Mouse (Mus musculus): ENCODE data around the gene Sbno1. TPM values are rescaled to one million over a fixed set of nuclear protein-coding genes. Genes with fewer than 3 reads are reported as not detected.
A peak's percentile ranks its signal among the peaks of the same experiment; 100 is the strongest.
"Not testable (repeated sequence)": the region's sequence is repeated elsewhere in the genome, so short reads cannot be mapped to it uniquely, and the experiment has no call there.

The Sbno1 gene
- polyA plus RNA-seq (2017; shearing (Covaris generic)): 100 to 1,000 TPM; 163 to 182 TPM

DNA sequence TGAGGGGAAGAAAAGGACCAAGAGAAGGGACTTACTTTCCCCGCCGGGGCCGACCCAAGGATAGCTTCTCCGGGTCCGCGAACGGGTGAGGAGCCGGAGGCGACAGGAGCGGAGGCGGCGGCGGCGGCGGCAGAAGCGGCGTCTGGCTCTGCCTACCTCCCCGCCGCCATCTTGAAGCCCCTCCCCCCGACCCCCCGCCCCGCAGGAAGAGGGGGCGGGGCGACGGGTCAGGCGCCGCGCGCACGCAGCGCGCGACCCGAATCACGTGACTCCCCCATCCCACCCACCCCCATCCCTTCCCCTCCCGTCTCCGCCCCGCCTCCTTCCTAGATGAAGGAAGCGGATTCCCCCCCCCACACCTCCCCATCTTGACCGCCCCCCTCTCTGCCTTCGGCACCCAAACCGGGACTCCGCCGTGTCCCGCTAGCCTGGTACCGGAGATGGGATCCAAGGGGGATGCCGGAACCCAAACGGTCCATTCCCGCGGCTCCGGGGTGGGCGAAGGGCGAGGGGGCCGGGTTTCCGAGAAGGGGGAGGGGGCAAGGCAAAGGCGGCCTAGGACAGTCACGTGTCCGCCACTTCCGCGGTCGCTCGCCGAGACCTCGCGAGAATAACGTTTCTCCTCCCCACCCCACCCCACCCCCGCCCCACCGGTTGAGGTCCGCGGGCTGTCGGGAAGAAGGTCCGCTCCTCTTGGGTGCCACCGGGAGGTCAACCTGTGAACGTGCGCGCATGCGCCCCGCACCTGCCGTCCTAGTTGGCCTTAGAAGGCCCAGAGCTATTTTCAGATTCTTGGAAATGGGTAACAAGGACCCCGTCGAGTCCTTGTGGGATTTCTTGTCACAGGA lies at the start of gene Sbno1:
Gene Sbno1, minus strand, starts transcription at position 590 of the 848 bp plus-strand sequence.
- peak; percentile 85 for ATAC-seq

DNA sequence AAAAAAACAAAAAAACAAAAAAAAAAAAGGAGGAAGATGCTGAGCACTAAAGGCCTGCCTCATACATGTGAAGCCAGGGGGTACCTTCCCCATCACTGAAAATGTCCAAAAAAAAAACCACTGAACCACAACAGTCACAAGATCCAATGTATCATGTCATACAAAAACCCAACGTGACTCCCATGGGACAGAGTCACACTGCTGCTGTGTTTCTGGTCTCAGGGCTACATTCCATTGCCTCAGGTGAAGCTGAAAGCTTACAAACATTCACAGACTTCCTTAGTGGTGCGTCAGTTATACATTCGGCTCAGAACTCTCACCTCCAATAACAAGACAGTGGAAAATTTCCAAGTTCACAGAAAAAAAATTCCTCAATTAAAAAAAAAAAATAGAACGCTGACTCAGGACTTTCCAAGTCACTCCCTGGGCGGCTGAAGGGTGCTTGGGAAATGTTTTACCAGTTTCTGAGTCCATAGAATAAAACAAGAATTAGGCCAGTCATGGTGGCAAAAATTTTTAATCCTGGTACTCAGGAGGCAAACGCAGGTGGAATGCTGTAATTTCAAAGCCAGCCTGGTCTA lies 44.9 kb upstream of the Sbno1 start:
- ATAC-seq: no peak

- no peak for ATAC-seq
Observed at GRCm38 (mm10) chr5:124469486-124469885, 43.7 kb upstream of the Sbno1 start.

DNA sequence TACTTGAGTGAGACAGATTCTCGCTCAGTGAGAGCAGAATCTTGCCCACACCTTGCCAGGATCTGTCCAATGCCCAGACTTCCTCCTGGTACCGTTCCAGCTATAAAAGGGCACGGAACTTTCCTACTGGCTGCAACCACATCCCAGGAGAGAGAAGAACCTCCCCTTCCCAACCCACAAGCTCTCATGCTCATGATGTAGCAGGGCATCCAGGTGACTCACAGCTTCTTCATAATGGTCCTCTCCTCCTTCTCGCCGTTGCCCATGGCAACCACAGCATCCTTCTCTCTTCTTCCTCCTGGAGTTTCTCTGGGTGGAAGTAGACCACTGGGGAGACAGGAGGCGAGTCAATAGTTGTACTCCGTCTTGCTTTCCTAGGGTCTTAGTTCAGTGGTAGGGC lies 42.6 kb upstream of the Sbno1 start:
- ATAC-seq: no peak

- no peak for ATAC-seq
Observed at GRCm38 (mm10) chr5:124467766-124468165, 42.0 kb upstream of the Sbno1 start.

DNA sequence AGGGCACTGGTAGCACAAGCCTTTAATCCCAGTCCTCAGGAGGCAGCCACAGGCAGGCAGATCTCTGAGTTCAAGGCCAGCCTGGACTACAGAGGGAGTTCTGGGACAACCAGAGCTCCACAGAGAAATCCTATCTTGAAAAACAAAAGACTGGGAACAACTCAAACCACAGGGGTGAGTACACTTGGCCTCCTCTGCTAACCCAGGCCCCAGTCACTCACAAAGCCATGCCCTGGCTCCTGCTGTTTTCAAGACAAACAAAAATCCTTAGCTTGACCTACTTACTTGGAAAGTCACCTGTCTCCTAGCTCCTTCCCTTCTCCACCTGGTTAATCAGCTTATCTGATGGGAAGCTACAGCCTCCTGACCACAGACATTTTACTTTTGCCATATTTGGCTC lies 39.1 kb upstream of the Sbno1 start:
- ATAC-seq: no peak

DNA sequence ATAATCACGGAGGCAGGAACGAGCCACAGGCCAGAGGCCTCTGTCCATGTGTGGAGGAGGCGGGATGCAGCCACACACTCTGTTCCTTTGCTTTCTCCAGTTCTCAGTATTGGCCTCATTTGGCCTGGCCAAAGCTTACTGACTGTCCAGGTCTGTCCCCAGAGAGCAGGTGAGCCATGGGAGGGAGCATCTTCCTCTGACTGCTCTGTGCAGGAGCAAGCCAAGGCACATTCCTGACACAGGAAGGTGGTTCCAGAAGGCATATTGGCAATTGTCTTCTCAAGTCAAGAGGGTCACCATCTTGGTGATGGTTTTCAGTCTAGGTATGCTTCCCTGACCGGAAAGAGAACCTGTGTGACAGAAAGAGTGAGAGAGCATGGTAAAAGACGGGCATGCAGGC lies 37.7 kb upstream of the Sbno1 start:
- ATAC-seq: no peak

DNA sequence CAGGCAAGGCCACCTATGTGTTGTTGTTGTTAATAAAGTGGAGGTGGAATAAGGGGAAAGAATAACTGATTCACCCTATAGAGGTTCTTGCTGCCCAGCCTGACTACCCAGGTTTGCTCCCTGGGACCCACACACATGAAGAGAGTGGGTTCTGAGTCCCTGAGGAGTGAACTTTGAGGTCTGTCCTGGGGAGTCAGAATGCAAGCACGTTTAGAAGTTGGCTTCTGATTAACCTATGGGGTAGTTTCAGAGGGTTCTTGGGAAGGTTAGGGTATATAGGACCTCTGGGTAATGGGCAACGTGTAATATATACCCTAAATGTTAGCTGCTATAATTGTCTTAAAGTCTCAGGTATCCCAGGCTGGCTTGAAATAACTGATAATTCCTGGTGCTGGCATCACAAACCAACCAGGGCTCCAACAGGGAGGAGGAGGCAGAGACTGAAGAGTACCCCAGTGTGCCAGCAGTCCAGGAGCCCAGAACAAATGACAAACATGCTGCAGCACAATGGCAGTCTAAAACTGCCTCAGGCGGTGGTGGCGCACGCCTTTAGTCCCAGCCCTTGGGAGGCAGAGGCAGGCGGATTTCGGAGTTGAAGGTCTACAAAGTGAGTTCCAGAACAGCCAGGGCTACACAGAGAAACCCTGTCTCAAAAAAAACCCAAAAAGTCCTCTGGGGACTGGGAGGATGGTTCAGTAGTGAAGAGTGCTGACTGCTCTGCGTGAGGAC lies 36.7 kb upstream of the Sbno1 start:
- ATAC-seq: no peak

DNA sequence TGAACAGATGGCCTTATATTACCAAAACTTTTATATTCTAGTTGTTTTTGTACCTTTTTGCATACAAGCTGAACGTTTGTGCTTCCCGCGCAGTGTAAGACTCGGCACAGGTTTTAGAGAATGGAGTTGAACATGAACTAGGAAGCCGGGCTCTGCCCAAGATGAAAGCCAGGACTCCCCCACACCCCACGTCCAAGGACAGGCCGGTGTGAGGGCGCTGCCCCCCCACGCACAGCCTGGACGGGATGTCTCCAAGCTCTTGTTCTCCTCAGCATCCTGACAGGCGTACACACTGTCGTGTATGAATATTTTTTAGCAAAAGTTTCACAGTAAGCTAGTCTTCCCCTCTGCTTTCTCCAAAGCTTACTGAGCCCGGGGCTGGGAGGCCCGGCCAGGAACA lies 35.1 kb upstream of the Sbno1 start:
- ATAC-seq: not testable (repeated sequence)

GRCm38 (mm10) chr5:124456762-124457161 lies 31.0 kb upstream of the Sbno1 start:
- no peak for ATAC-seq

- ATAC-seq: no peak
Observed at GRCm38 (mm10) chr5:124454082-124454419, 28.2 kb upstream of the Sbno1 start.

- no peak for ATAC-seq
Observed at GRCm38 (mm10) chr5:124453339-124454081, 27.7 kb upstream of the Sbno1 start.

DNA sequence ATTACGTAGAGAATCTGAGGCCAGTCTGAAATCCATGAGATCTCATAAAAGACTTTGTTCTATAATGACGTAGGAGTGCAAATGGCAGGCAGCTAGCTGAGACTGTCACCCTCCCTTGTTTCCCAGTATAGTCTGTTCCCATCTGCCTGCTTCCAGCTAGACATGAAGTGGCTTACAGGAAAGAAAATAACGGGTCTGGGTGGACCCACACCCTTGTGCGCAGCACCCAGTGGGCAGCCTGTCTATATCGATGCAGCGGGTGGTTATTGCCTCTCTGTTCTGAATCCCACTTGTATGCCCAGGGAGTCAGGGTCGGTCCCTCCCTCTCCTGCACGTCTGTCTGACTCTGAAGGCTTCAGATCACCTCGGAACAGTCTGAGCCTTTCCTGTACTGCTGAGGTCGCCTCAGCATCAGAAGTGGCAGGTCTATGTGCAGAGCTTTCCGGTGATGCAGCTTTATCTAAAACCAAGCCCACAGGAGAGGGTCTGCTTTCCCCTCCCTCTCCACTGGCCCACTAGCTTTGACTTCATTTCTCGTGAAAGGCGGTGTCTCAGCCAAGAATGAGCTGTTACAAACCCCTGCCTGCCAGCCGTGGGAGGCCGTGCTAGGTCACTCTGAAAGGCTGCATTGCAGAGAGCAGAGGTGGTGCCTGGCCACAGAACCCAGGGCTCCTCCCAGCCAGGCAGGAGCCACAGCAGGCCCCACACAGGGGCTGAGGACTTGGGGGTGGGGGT lies 26.9 kb upstream of the Sbno1 start:
- no peak for ATAC-seq

GRCm38 (mm10) chr5:124450641-124451340 lies 25.0 kb upstream of the Sbno1 start:
- ATAC-seq: no peak

GRCm38 (mm10) chr5:124450051-124450450 lies 24.2 kb upstream of the Sbno1 start:
- no peak for ATAC-seq

DNA sequence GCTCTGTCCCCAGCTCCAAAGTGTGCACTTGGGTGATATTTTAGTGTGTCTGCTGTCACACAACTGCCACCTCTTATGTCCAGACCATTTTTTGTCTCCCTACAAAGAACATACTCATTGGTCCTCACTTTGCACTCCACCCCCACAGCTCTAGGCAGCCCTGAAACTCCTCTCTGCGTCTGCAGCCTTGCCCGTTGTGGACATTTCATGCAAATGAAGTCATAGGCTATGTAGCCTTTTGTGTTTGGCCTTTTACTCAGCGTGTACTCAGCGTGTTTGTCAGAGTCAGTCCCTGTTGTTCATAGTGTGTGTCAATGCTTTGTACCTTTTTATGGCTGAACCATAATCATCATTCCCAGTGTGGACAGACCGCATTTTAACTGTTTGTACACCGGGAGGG lies 23.7 kb upstream of the Sbno1 start:
- ATAC-seq: no peak

GRCm38 (mm10) chr5:124446301-124446881 lies 20.6 kb upstream of the Sbno1 start:
- ATAC-seq: no peak

DNA sequence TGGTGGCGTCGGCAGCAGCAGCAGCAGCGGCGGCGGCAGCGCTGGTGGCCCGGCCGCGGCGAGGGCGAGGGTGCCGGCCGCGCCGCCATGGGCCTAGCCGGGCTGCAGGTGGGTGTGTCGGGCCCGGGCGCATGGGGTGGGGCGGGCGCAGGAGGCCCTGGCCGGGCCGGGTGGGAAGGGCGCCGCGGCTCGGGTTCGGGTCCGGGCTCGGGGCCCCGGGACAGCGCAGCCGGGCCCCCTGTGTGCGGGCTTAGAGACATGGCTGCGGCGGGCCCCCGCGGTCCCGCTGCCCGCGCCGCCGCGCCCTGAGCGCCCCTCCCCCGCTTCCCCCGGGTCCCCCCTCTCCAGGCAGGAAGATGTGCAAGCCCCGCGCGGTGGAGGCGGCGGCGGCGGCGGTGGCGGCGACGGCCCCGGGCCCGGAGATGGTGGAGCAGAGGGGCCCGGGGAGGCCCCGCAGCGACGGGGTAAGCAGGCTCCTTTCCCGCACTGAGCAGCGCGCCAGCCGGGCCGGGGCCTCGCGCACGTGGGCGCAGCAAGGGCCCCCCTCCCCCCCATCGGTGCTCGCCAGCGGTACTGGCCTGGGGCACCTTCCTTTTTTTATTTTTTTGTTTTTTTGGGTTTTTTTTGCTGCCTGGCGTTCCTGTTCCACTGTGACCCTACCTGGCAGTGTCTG lies 20.0 kb upstream of the Sbno1 start:
- ATAC-seq: peak; percentile 31

GRCm38 (mm10) chr5:124444661-124445561 lies 19.1 kb upstream of the Sbno1 start:
- ATAC-seq: peak; percentile 84

DNA sequence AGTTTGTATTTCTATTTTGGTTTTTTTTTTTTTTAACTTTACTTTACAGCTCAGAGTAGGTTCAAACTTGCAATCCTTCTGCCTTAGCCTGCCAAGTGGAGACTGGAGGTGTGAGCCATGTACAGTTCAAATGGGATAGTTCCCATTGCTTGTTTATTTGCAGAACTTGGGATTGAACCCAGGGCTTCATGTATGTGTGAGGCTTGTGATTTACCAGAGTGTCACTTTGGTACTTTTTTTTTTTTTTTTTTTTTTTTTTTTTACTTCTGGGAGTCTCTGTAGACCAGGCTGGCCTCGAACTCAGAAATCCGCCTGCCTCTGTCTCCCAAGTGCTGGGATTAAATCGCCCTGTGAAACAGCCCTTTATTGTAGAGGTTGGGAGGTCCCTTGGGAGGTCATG lies 18.4 kb upstream of the Sbno1 start:
- no peak for ATAC-seq
